Mouse (Mus musculus) small intestine, adult 2 months (tissue): ENCODE measurements around the gene Ifnar2. TPM values are rescaled to one million over a fixed set of nuclear protein-coding genes. Genes with fewer than 3 reads are reported as not detected.

Source experiments
- H3K27ac ChIP-seq: fragments of 200-500 bp; 2 replicates; pipeline ENCODE4 v1.5.1; 2012; ENCODE audit warnings: low read depth, low read length, control low read depth, inconsistent platforms; ENCODE audit not compliant: insufficient read depth
- H3K27me3 ChIP-seq: fragments of 200-500 bp; 2 replicates; pipeline ENCODE4 v1.6.1; 2012; ENCODE audit warnings: mild to moderate bottlenecking, moderate library complexity, low read length, inconsistent platforms; ENCODE audit not compliant: control insufficient read depth, insufficient read depth
- H3K36me3 ChIP-seq: fragments of 200-500 bp; 2 replicates; pipeline ENCODE4 v1.6.1; 2012; ENCODE audit warnings: mild to moderate bottlenecking, low read length, control low read depth, inconsistent platforms; ENCODE audit not compliant: control insufficient read depth, insufficient read depth
- H3K4me1 ChIP-seq: fragments of 200-500 bp; 2 replicates; pipeline ENCODE4 v1.6.1; 2012; ENCODE audit warnings: low read length, inconsistent platforms, mixed read lengths; ENCODE audit not compliant: control insufficient read depth, insufficient read depth, insufficient read length
- H3K4me3 ChIP-seq: fragments of 200-500 bp; 2 replicates; pipeline ENCODE4 v1.5.1; 2012; ENCODE audit warnings: low read depth, mild to moderate bottlenecking, control low read depth, inconsistent platforms, low read length, moderate library complexity
- CTCF ChIP-seq: fragments of 200-500 bp; IDR thresholded peaks from 2 replicates; pipeline ENCODE4 v1.5.1; 2012; ENCODE audit warnings: low read depth, mild to moderate bottlenecking, control low read depth, inconsistent platforms, low read length, moderate library complexity, mixed read lengths; ENCODE audit not compliant: insufficient replicate concordance, insufficient read length; ENCODE audit errors: extremely low read depth
- POLR2A ChIP-seq: fragments of 200-500 bp; IDR thresholded peaks from 2 replicates; pipeline ENCODE4 v1.6.1; 2012; ENCODE audit warnings: low read depth, mild to moderate bottlenecking, control low read depth, inconsistent platforms, low read length, moderate library complexity
- WGBS: fragments of 180-500 bp; shearing (Covaris S2); methylation state at CpG from one replicate; pipeline ENCODE4 v1.1.7; 2018; 5-methylcytosine and 5-hydroxymethylcytosine counted together
- polyA plus RNA-seq: library from polyadenylated mRNA; depleted of rRNA; stranded (reverse); fragments of >200 nt; gene quantifications from 2 replicates; pipeline ENCODE4 v1.2.3, GENCODE M21; 2012

Ifnar2 gene
- polyA plus RNA-seq, 1 experiment: 25.3 TPM

- WGBS: 63% methylated on average over 4 of the region's 4 CpGs
- no peaks in the 10 kb centered on the region for H3K4me1 ChIP-seq
- H3K4me3 ChIP-seq: no peak overlapping the region
- no peaks in the 10 kb centered on the region for H3K27me3 ChIP-seq
- no peak overlapping the region for H3K27ac ChIP-seq
- peaks cover 2% of the 10 kb centered on the region; the same call in 1 of the 2 replicates for H3K36me3 ChIP-seq
- TF ChIP-seq CTCF (no peak), POLR2A (no peak)
Measured at GRCm38 (mm10) chr16:91394826-91395410, 22.3 kb downstream of the Ifnar2 start.

- TF ChIP-seq CTCF: no peak
- no peak for TF ChIP-seq POLR2A
- no peaks in the 10 kb centered on the region for H3K4me1 ChIP-seq
- no peaks in the 10 kb centered on the region for H3K27me3 ChIP-seq
- no peak overlapping the region for H3K27ac ChIP-seq
- H3K4me3 ChIP-seq: no peak overlapping the region
- WGBS: 79% methylated on average over 8 of the region's 8 CpGs
- H3K36me3 ChIP-seq: peaks cover 2% of the 10 kb centered on the region; the same call in 1 of the 2 replicates
Measured at GRCm38 (mm10) chr16:91395633-91396392, 23.2 kb downstream of the Ifnar2 start.

- H3K27ac ChIP-seq: no peak overlapping the region
- WGBS: 80% methylated on average over 10 of the region's 10 CpGs
- H3K4me1 ChIP-seq: no peaks in the 10 kb centered on the region
- peaks cover 2% of the 10 kb centered on the region; the same call in 1 of the 2 replicates for H3K36me3 ChIP-seq
- H3K4me3 ChIP-seq: no peak overlapping the region
- no peaks in the 10 kb centered on the region for H3K27me3 ChIP-seq
- no peak for TF ChIP-seq CTCF
Measured at GRCm38 (mm10) chr16:91396844-91397537, 24.4 kb downstream of the Ifnar2 start.

- 90% methylated on average over 12 of the region's 12 CpGs for WGBS
- Histone ChIP-seq H3K4me3 (no peak overlapping the region), H3K36me3 (peaks cover 2% of the 10 kb centered on the region; the same call in 1 of the 2 replicates), H3K4me1 (no peaks in the 10 kb centered on the region), H3K27me3 (no peaks in the 10 kb centered on the region), H3K27ac (no peak overlapping the region)
- TF ChIP-seq POLR2A (no peak), CTCF (no peak)
Measured at GRCm38 (mm10) chr16:91398030-91398429, 25.4 kb downstream of the Ifnar2 start.

GRCm38 (mm10) chr16:91398944-91399343 is 26.4 kb downstream of the Ifnar2 start:
- 93% methylated on average over 7 of the region's 7 CpGs for WGBS
- Histone ChIP-seq H3K27me3 (no peaks in the 10 kb centered on the region), H3K36me3 (peaks cover under 1% of the 10 kb centered on the region; the same call in 1 of the 2 replicates), H3K4me3 (no peak overlapping the region), H3K27ac (no peak overlapping the region), H3K4me1 (no peaks in the 10 kb centered on the region)
- TF ChIP-seq CTCF (no peak), POLR2A (no peak)

GRCm38 (mm10) chr16:91401569-91402165 is 29.1 kb downstream of the Ifnar2 start:
- WGBS: 74% methylated on average over 6 of the region's 6 CpGs
- Histone ChIP-seq H3K4me1 (no peaks in the 10 kb centered on the region; the same call in 1 of the 2 replicates), H3K27me3 (no peaks in the 10 kb centered on the region), H3K36me3 (peaks cover 3% of the 10 kb centered on the region; the same call in 1 of the 2 replicates), H3K4me3 (no peak overlapping the region), H3K27ac (no peak overlapping the region)
- TF ChIP-seq CTCF (no peak), POLR2A (no peak)
